Mouse (Mus musculus) G1E-ER4 (cell line): ENCODE results near the gene Gtf3c4. TPM values are rescaled to one million over a fixed set of nuclear protein-coding genes. Genes with fewer than 3 reads are reported as not detected.

Experiments used
- GATA1 ChIP-seq: IDR thresholded peaks from one replicate; pipeline ENCODE4 v1.8.0; 2012; ENCODE audit warnings: low read length, inconsistent platforms
- polyA plus RNA-seq: library from polyadenylated mRNA; stranded (reverse); fragments of >175 nt; gene quantifications from 2 replicates; pipeline ENCODE4 v1.2.3, GENCODE M21; 2012

The Gtf3c4 gene
- polyA plus RNA-seq, 1 experiment: 39.0 TPM

GRCm38 (mm10) chr2:28776728-28777127, 63.4 kb downstream of the Gtf3c4 start:
- no peak for TF ChIP-seq GATA1

GRCm38 (mm10) chr2:28774073-28774472, 66.1 kb downstream of the Gtf3c4 start:
- TF ChIP-seq GATA1: no peak

Other genes with a start within 250 kb of the Gtf3c4 start
- gene Gfi1b, start 218.4 kb downstream of the Gtf3c4 start, polyA plus RNA-seq: 391 and 491 TPM in 2 replicates
- gene Tsc1, start 199.1 kb downstream of the Gtf3c4 start, polyA plus RNA-seq: 4.1 and 6.5 TPM in 2 replicates
- 0.27 and 0.33 TPM in 2 replicates for gene Spaca9, start 140.6 kb downstream of the Gtf3c4 start, polyA plus RNA-seq
- 0.10 and 0.24 TPM in 2 replicates for gene Ak8, start 140.2 kb downstream of the Gtf3c4 start, polyA plus RNA-seq
- 4.2 and 7.0 TPM in 2 replicates for gene Ddx31, start within 50 bp of the Gtf3c4 start, polyA plus RNA-seq
- gene Barhl1, start 76.3 kb upstream of the Gtf3c4 start, polyA plus RNA-seq: 0.12 and 0.18 TPM in 2 replicates
- 0.61 and 0.81 TPM in 2 replicates for gene Cfap77, start 214.7 kb upstream of the Gtf3c4 start, polyA plus RNA-seq
- gene Ttf1, start 219.9 kb upstream of the Gtf3c4 start, polyA plus RNA-seq: 4.6 and 5.5 TPM in 2 replicates